ENCODE assay signal across 10 mouse cellular contexts in the genomic region with DNA sequence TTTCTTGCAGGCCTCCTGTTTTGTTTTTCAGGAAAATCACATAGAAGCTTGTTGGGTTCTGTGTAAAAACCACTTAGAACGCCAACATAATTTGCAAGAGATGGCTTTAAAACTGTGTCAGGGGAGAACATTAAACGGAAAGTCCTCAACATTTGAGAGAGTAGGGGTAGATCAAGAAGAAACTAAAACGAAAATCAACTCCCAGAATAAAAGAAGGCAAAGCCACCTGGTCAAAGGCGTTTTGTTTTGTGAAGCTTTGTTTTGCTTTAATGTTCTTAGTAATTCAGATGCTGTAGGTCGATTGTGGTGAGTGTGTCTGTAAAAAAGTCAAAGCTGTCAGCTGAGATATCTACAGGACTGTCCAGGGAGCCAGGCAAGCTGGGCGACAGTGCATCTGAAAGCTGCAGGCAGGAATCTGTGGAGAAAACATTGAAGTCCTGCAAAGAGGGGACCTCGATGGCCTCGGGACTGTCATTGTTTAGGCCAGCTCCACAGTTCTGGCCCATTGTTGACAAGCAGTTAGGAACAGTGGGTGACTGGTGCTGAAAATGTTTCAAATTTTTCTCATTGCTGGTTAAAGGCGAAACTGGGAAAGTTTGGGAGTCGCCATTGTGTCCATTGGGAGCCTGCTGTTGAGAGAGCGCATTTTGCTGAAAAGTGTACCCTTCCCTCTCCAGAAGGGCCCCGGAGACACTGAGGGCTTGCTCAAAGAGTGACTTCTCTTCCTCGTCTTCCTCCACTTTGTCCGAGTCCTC. TPM values are rescaled to one million over a fixed set of nuclear protein-coding genes. Genes with fewer than 3 reads are reported as not detected.
DNase-seq lines count a peak whose midpoint lies in the region; ATAC-seq and TF ChIP-seq lines count a peak whose summit lies in the region.
"Had no signal": no experiment of that assay in that cellular context is flagged by ENCODE, and none has a peak within 500 bp of the region (broad histone marks: within the 10 kb centered on the region; RNA-seq: fewer than 3 reads in every experiment).

No protein-coding gene starts in this region.

- H3K9ac ChIP-seq in kidney, embryonic 14.5 days (ENCODE audit: low read depth, low read length), result peak overlapping the region; percentile 72; the same call in 1 of the 2 replicates
- H3K9ac ChIP-seq in heart, postnatal 0 days (replicated peaks; ENCODE audit: low read depth, low read length), result no peak overlapping the region
- peak overlapping the region; percentile 50; the same call in 1 of the 2 replicates for H3K9ac ChIP-seq in liver, embryonic 13.5 days

- peaks cover 79% of the 10 kb centered on the region for H3K4me1 ChIP-seq in kidney, embryonic 14.5 days (ENCODE audit: control insufficient read depth, insufficient read depth, low read length)
- no peaks in the 10 kb centered on the region; the same call in 1 of the 2 replicates for H3K4me1 ChIP-seq in heart, postnatal 0 days (ENCODE audit: control insufficient read depth, insufficient read depth)
- peaks cover 5% of the 10 kb centered on the region; the same call in 1 of the 2 replicates for H3K4me1 ChIP-seq in liver, embryonic 13.5 days (replicated peaks)

- no peaks in the 10 kb centered on the region; the same call in 1 of the 2 replicates for H3K27me3 ChIP-seq in kidney, embryonic 14.5 days (ENCODE audit: control insufficient read depth, insufficient read depth, low read length)
- peaks cover 99% of the 10 kb centered on the region for H3K27me3 ChIP-seq in heart, postnatal 0 days (ENCODE audit: control insufficient read depth, insufficient read depth, low read length)
- peaks cover 98% of the 10 kb centered on the region for H3K27me3 ChIP-seq in liver, embryonic 13.5 days

- peak overlapping the region; percentile 38 for H3K4me3 ChIP-seq in kidney, embryonic 14.5 days (ENCODE audit: low read length)
- H3K4me3 ChIP-seq in heart, postnatal 0 days (ENCODE audit: low read depth, low read length), result peak overlapping the region; percentile 39
- peak overlapping the region; percentile 16 for H3K4me3 ChIP-seq in liver, embryonic 13.5 days (replicated peaks)

- 26% methylated on average over 14 of the region's 14 CpGs for WGBS in kidney, embryonic 14.5 days
- WGBS in heart, postnatal 0 days, result 18% methylated on average over 14 of the region's 14 CpGs
- 10% methylated on average over 14 of the region's 14 CpGs for WGBS in liver, embryonic 13.5 days (ENCODE audit: insufficient replicate concordance)

- H3K4me2 ChIP-seq in kidney, embryonic 14.5 days (replicated peaks; ENCODE audit: low read depth, low read length), result peak overlapping the region; percentile 76
- H3K4me2 ChIP-seq in heart, postnatal 0 days (ENCODE audit: low read depth, low read length), result peak overlapping the region; percentile 51
- peak overlapping the region; percentile 51 for H3K4me2 ChIP-seq in liver, embryonic 13.5 days

- H3K9me3 ChIP-seq in kidney, embryonic 14.5 days (ENCODE audit: control insufficient read depth, low read length), result no peaks in the 10 kb centered on the region
- H3K9me3 ChIP-seq in heart, postnatal 0 days (replicated peaks; ENCODE audit: control insufficient read depth, low read length), result no peaks in the 10 kb centered on the region
- no peaks in the 10 kb centered on the region for H3K9me3 ChIP-seq in liver, embryonic 13.5 days (replicated peaks)

- TF ChIP-seq EP300 in heart, postnatal 0 days (IDR thresholded peaks at IDR 0.05; ENCODE audit: low read depth), result no peak

- no peaks in the 10 kb centered on the region for H3K36me3 ChIP-seq in kidney, embryonic 14.5 days (ENCODE audit: control insufficient read depth, insufficient read depth, low read length)
- no peaks in the 10 kb centered on the region for H3K36me3 ChIP-seq in heart, postnatal 0 days (replicated peaks; ENCODE audit: control insufficient read depth, insufficient read depth, low read length)
- no peaks in the 10 kb centered on the region for H3K36me3 ChIP-seq in liver, embryonic 13.5 days

- DNase-seq in kidney, postnatal 25 days, result no peak
- DNase-seq in embryo, embryonic 10 days (ENCODE audit: low spot score), result peak; percentile 50
- DNase-seq in heart, postnatal 0 days (ENCODE audit: low spot score), result no peak
- no peak for DNase-seq in liver, embryonic 13.5 days
- no peak for DNase-seq in cerebellum, adult 11 months
- no peak for DNase-seq in urinary bladder, adult 18-20 months (ENCODE audit: low spot score in 2 of 2)
- no peak for DNase-seq in natural killer cell, adult 2 months (ENCODE audit: low spot score in 2 of 2)

- ATAC-seq in kidney, embryonic 14.5 days (ENCODE audit: low FRiP score, low TSS enrichment), result no peak
- no peak for ATAC-seq in heart, postnatal 0 days (ENCODE audit: insufficient read depth, low read depth)
- no peak for ATAC-seq in liver, embryonic 13.5 days (ENCODE audit: low read depth)

- no peak for TF ChIP-seq CTCF in heart, postnatal 0 days (IDR thresholded peaks at IDR 0.05; ENCODE audit: low read depth)

- H3K27ac ChIP-seq in kidney, embryonic 14.5 days (ENCODE audit: low read depth, low read length), result peak overlapping the region; percentile 88; the same call in 1 of the 2 replicates
- H3K27ac ChIP-seq in heart, postnatal 0 days (ENCODE audit: low read depth), result peak overlapping the region; percentile 62
- H3K27ac ChIP-seq in liver, embryonic 13.5 days, result peak overlapping the region; percentile 31; the same call in 1 of the 2 replicates

RNA-seq across cellular contexts. Expression of a gene that starts 1.8 kb away (rescaled TPM):
- 4.7 and 5.5 TPM in 2 replicates for polyA plus RNA-seq in kidney, embryonic 14.5 days (2014; fragmentation: Nextera tagmentation; extraction: Ambion mirVana)
- not detected in 2 replicates for total RNA-seq in heart, postnatal 0 days (2014; rRNA removed; ENCODE audit: low replicate concordance)
- 0.42 and 0.69 TPM in 2 replicates for polyA plus RNA-seq in heart, postnatal 0 days (2015; fragmentation: Nextera tagmentation; extraction: Ambion mirVana)
- 0.63 and 0.82 TPM in 2 replicates for polyA plus RNA-seq in liver, embryonic 13.5 days (2015; fragmentation: Nextera tagmentation; extraction: Ambion mirVana)
- total RNA-seq: MEL had no signal

RNA-seq across cellular contexts. Expression of a gene that starts 4.7 kb away (rescaled TPM):
- polyA plus RNA-seq in kidney, embryonic 14.5 days (2014; fragmentation: Nextera tagmentation; extraction: Ambion mirVana), result 0.64 and 1.0 TPM in 2 replicates
- 0.23 TPM in 1 of 2 replicates, not detected in the other for total RNA-seq in heart, postnatal 0 days (2014; rRNA removed; ENCODE audit: low replicate concordance)
- polyA plus RNA-seq in heart, postnatal 0 days (2015; fragmentation: Nextera tagmentation; extraction: Ambion mirVana), result 0.08 and 0.15 TPM in 2 replicates
- 0.52 and 0.66 TPM in 2 replicates for polyA plus RNA-seq in liver, embryonic 13.5 days (2015; fragmentation: Nextera tagmentation; extraction: Ambion mirVana)
- total RNA-seq: MEL had no signal

RNA-seq across cellular contexts. Expression of a gene that starts 14.5 kb away (rescaled TPM):
- 2.7 and 2.9 TPM in 2 replicates for polyA plus RNA-seq in kidney, embryonic 14.5 days (2014; fragmentation: Nextera tagmentation; extraction: Ambion mirVana)
- 0.08 and 0.84 TPM in 2 replicates for total RNA-seq in heart, postnatal 0 days (2014; rRNA removed; ENCODE audit: low replicate concordance)
- polyA plus RNA-seq in heart, postnatal 0 days (2015; fragmentation: Nextera tagmentation; extraction: Ambion mirVana), result 0.03 and 0.12 TPM in 2 replicates
- 0.02 and 0.06 TPM in 2 replicates for polyA plus RNA-seq in liver, embryonic 13.5 days (2015; fragmentation: Nextera tagmentation; extraction: Ambion mirVana)
- total RNA-seq: gastrocnemius, adult 18-20 months; MEL had no signal

RNA-seq across cellular contexts. Expression of a gene that starts 28.8 kb away (rescaled TPM):
- polyA plus RNA-seq in kidney, embryonic 14.5 days (2014; fragmentation: Nextera tagmentation; extraction: Ambion mirVana), result 3.1 and 3.6 TPM in 2 replicates
- total RNA-seq in heart, postnatal 0 days (2014; rRNA removed; ENCODE audit: low replicate concordance), result 0.38 TPM in 1 of 2 replicates, not detected in the other
- polyA plus RNA-seq in heart, postnatal 0 days (2015; fragmentation: Nextera tagmentation; extraction: Ambion mirVana), result 0.08 and 0.18 TPM in 2 replicates
- 0.17 and 0.30 TPM in 2 replicates for polyA plus RNA-seq in liver, embryonic 13.5 days (2015; fragmentation: Nextera tagmentation; extraction: Ambion mirVana)
- total RNA-seq: MEL had no signal

RNA-seq across cellular contexts. Expression of a gene that starts 41.6 kb away (rescaled TPM):
- 15.7 and 16.6 TPM in 2 replicates for polyA plus RNA-seq in kidney, embryonic 14.5 days (2014; fragmentation: Nextera tagmentation; extraction: Ambion mirVana)
- 3.5 TPM in 1 of 2 replicates, not detected in the other for total RNA-seq in heart, postnatal 0 days (2014; rRNA removed; ENCODE audit: low replicate concordance)
- 0.36 and 0.65 TPM in 2 replicates for polyA plus RNA-seq in heart, postnatal 0 days (2015; fragmentation: Nextera tagmentation; extraction: Ambion mirVana)
- polyA plus RNA-seq in liver, embryonic 13.5 days (2015; fragmentation: Nextera tagmentation; extraction: Ambion mirVana), result 0.83 and 1.2 TPM in 2 replicates
- total RNA-seq: MEL had no signal

Comparison
In these comparisons a context has a peak if more than half of its experiments do, and no peak if none do; other contexts are left out.
1. H3K27ac ChIP-seq: peak in every context shown above with its lines; median percentile 88 in kidney, embryonic 14.5 days; 62 in heart, postnatal 0 days; 31 in liver, embryonic 13.5 days.